Mouse (Mus musculus) MEL (cell line): ENCODE results near the gene Gal. TPM values are rescaled to one million over a fixed set of nuclear protein-coding genes. Genes with fewer than 3 reads are reported as not detected.

Experiments
- DNase-seq: peaks from one replicate; pipeline ENCODE4 v3.0.0; 2011; ENCODE audit warnings: low read depth, low spot score
- H3K27ac ChIP-seq: 2 replicates; pipeline ENCODE4 v1.5.1; 2012; ENCODE audit warnings: low read depth, mild to moderate bottlenecking, control low read depth, low read length, moderate library complexity; ENCODE audit not compliant: control insufficient read depth
- H3K27me3 ChIP-seq, 2 experiments: fragments of 150-350 bp in 1 of 2; sonication (generic) in 1 of 2; 2 replicates each; pipeline ENCODE4 v1.6.1; 2012; ENCODE audit warnings: low read length in 2 of 2, mild to moderate bottlenecking in 2 of 2, improper control_type of control experiment in 1 of 2, moderate library complexity in 1 of 2; ENCODE audit not compliant: insufficient read depth in 2 of 2, control insufficient read depth in 1 of 2
- H3K36me3 ChIP-seq, 2 experiments: 2 replicates each; pipeline ENCODE4 v1.6.1; 2012 to 2014; ENCODE audit warnings: low read length in 2 of 2, improper control_type of control experiment in 1 of 2, inconsistent platforms in 1 of 2, mild to moderate bottlenecking in 1 of 2; ENCODE audit not compliant: insufficient read depth in 2 of 2, control insufficient read depth in 1 of 2
- H3K4me1 ChIP-seq, 2 experiments: fragments of 150-350 bp in 1 of 2; sonication (generic) in 1 of 2; 2 replicates each; pipeline ENCODE4 v1.6.1; 2012; ENCODE audit warnings: low read length in 2 of 2, improper control_type of control experiment in 1 of 2, mild to moderate bottlenecking in 1 of 2; ENCODE audit not compliant: insufficient read depth in 2 of 2, control insufficient read depth in 1 of 2
- H3K4me3 ChIP-seq, 2 experiments: fragments of 150-350 bp in 1 of 2; sonication (generic) in 1 of 2; 2 replicates each; pipeline ENCODE4 v1.5.1; 2012; ENCODE audit warnings: low read depth in 2 of 2, low read length in 2 of 2, mild to moderate bottlenecking in 2 of 2, moderate library complexity in 2 of 2, control low read depth in 1 of 2, improper control_type of control experiment in 1 of 2; ENCODE audit not compliant: control insufficient read depth in 1 of 2, insufficient read depth in 1 of 2
- H3K79me2 ChIP-seq: 2 replicates; pipeline ENCODE4 v1.6.1; 2012; ENCODE audit warnings: mild to moderate bottlenecking, low read length, moderate library complexity; ENCODE audit not compliant: control insufficient read depth, poor library complexity, insufficient read depth
- H3K9ac ChIP-seq: 2 replicates; pipeline ENCODE4 v1.6.1; 2012; ENCODE audit warnings: low read depth, mild to moderate bottlenecking, control low read depth, low read length, moderate library complexity; ENCODE audit not compliant: control insufficient read depth, poor library complexity, severe bottlenecking
- H3K9me3 ChIP-seq: fragments of 150-350 bp; sonication (generic); replicated peaks from 2 replicates; pipeline ENCODE4 v1.6.1; 2012; ENCODE audit warnings: mild to moderate bottlenecking, low read length, improper control_type of control experiment, moderate library complexity; ENCODE audit not compliant: insufficient read depth
- CHD1 ChIP-seq: IDR thresholded peaks from 2 replicates; pipeline ENCODE4 v1.6.1; 2012; ENCODE audit warnings: low read depth, mild to moderate bottlenecking, inconsistent platforms, low read length, improper control_type of control experiment
- CHD2 ChIP-seq: IDR thresholded peaks from 2 replicates; pipeline ENCODE4 v1.6.1; 2011; ENCODE audit warnings: low read length, improper control_type of control experiment
- CTCF ChIP-seq, 3 experiments: IDR thresholded peaks in 2 of 3; conservative IDR thresholded peaks in 1 of 3; 2 replicates each; pipeline ENCODE4 v1.5.1; 2011 to 2012; ENCODE audit warnings: low read length in 3 of 3, low read depth in 2 of 3, mild to moderate bottlenecking in 2 of 3, improper control_type of control experiment in 1 of 3, inconsistent platforms in 1 of 3, mixed read lengths in 1 of 3, moderate library complexity in 1 of 3; ENCODE audit not compliant: control insufficient read depth in 1 of 3, insufficient read depth in 1 of 3, poor library complexity in 1 of 3, severe bottlenecking in 1 of 3
- E2F4 ChIP-seq: IDR thresholded peaks from 2 replicates; pipeline ENCODE4 v1.6.1; 2011; ENCODE audit warnings: low read depth, low read length, improper control_type of control experiment, borderline replicate concordance
- ELF1 ChIP-seq: IDR thresholded peaks from 2 replicates; pipeline ENCODE4 v1.6.1; 2014; ENCODE audit warnings: low read depth, mild to moderate bottlenecking, inconsistent platforms, low read length, improper control_type of control experiment, moderate library complexity
- EP300 ChIP-seq, 2 experiments: IDR thresholded peaks; 2 replicates each; pipeline ENCODE4 v1.6.1; 2011; ENCODE audit warnings: improper control_type of control experiment in 2 of 2, low read length in 2 of 2, low read depth in 1 of 2, mild to moderate bottlenecking in 1 of 2
- ETS1 ChIP-seq: IDR thresholded peaks from 2 replicates; pipeline ENCODE4 v1.6.1; 2012; ENCODE audit warnings: low read depth, mild to moderate bottlenecking, inconsistent platforms, low read length, improper control_type of control experiment, moderate library complexity
- GATA1 ChIP-seq: IDR thresholded peaks from 2 replicates; pipeline ENCODE4 v1.6.1; 2011; ENCODE audit warnings: low read depth, low read length, improper control_type of control experiment
- HCFC1 ChIP-seq: IDR thresholded peaks from 2 replicates; pipeline ENCODE4 v1.6.1; 2012; ENCODE audit warnings: low read depth, mild to moderate bottlenecking, inconsistent platforms, low read length, improper control_type of control experiment, moderate library complexity
- JUND ChIP-seq: IDR thresholded peaks from 2 replicates; pipeline ENCODE4 v1.6.1; 2011; ENCODE audit warnings: low read depth, mild to moderate bottlenecking, improper control_type of control experiment, low read length
- KAT2A ChIP-seq: conservative IDR thresholded peaks from 2 replicates; pipeline ENCODE4 v1.6.1; 2012; ENCODE audit warnings: low read depth, low read length, improper control_type of control experiment, inconsistent platforms
- MAZ ChIP-seq: IDR thresholded peaks from 2 replicates; pipeline ENCODE4 v1.6.1; 2012; ENCODE audit warnings: low read depth, mild to moderate bottlenecking, inconsistent platforms, low read length, improper control_type of control experiment
- MYB ChIP-seq: IDR thresholded peaks from 2 replicates; pipeline ENCODE4 v1.6.1; 2011; ENCODE audit warnings: mild to moderate bottlenecking, low read depth, low read length, improper control_type of control experiment
- MYC ChIP-seq: IDR thresholded peaks from 2 replicates; pipeline ENCODE4 v1.6.1; 2011; ENCODE audit warnings: low read depth, mild to moderate bottlenecking, low read length, improper control_type of control experiment, moderate library complexity
- NELFE ChIP-seq: IDR thresholded peaks from 2 replicates; pipeline ENCODE4 v1.6.1; 2011; ENCODE audit warnings: low read depth, low read length, improper control_type of control experiment
- POLR2A ChIP-seq, 2 experiments: IDR thresholded peaks; 2 replicates each; pipeline ENCODE4 v1.6.1; 2011 to 2012; ENCODE audit warnings: low read length in 2 of 2, mild to moderate bottlenecking in 2 of 2, control low read depth in 1 of 2, improper control_type of control experiment in 1 of 2, low read depth in 1 of 2, moderate library complexity in 1 of 2; ENCODE audit not compliant: control insufficient read depth in 1 of 2, insufficient read depth in 1 of 2, poor library complexity in 1 of 2
- RCOR1 ChIP-seq: IDR thresholded peaks from 2 replicates; pipeline ENCODE4 v1.6.1; 2012; ENCODE audit warnings: low read depth, mild to moderate bottlenecking, inconsistent platforms, low read length, improper control_type of control experiment
- SMC3 ChIP-seq: IDR thresholded peaks from 2 replicates; pipeline ENCODE4 v1.6.1; 2011; ENCODE audit warnings: low read depth, low read length, improper control_type of control experiment
- TAL1 ChIP-seq: IDR thresholded peaks from 2 replicates; pipeline ENCODE4 v1.6.1; 2012; ENCODE audit warnings: mild to moderate bottlenecking, inconsistent platforms, low read length, moderate library complexity, mixed read lengths
- TBP ChIP-seq: IDR thresholded peaks from 2 replicates; pipeline ENCODE4 v1.8.0; 2011; ENCODE audit warnings: low read depth, low read length, improper control_type of control experiment
- UBTF ChIP-seq: IDR thresholded peaks from 2 replicates; pipeline ENCODE4 v1.6.1; 2012; ENCODE audit warnings: low read depth, mild to moderate bottlenecking, inconsistent platforms, low read length, improper control_type of control experiment, moderate library complexity, borderline replicate concordance; ENCODE audit not compliant: insufficient read depth
- USF1 ChIP-seq: IDR thresholded peaks from 2 replicates; pipeline ENCODE4 v1.6.1; 2014; ENCODE audit warnings: low read depth, mild to moderate bottlenecking, inconsistent platforms, low read length, improper control_type of control experiment, moderate library complexity
- USF2 ChIP-seq, 2 experiments: IDR thresholded peaks; 2 replicates each; pipeline ENCODE4 v1.6.1; 2011 to 2012; ENCODE audit warnings: improper control_type of control experiment in 2 of 2, low read length in 2 of 2, borderline replicate concordance in 1 of 2, inconsistent platforms in 1 of 2, low read depth in 1 of 2, mild to moderate bottlenecking in 1 of 2; ENCODE audit not compliant: insufficient read depth in 1 of 2
- ZC3H11A ChIP-seq: IDR thresholded peaks from 2 replicates; pipeline ENCODE4 v1.6.1; 2012; ENCODE audit warnings: low read depth, mild to moderate bottlenecking, inconsistent platforms, low read length, improper control_type of control experiment
- ZKSCAN1 ChIP-seq: IDR thresholded peaks from 2 replicates; pipeline ENCODE4 v1.6.1; 2012; ENCODE audit warnings: low read depth, mild to moderate bottlenecking, inconsistent platforms, low read length, improper control_type of control experiment, moderate library complexity
- polyA plus RNA-seq, 2 experiments: library from polyadenylated mRNA; stranded (reverse) in 1 of 2; unstranded in 1 of 2; fragments of >175 nt in 1 of 2; fragments of >200 nt in 1 of 2; gene quantifications; 2 replicates each; pipeline versions ENCODE4 v1.2.1 to v1.2.4; 2012; ENCODE audit warnings: low replicate concordance in 2 of 2, low read depth in 1 of 2; ENCODE audit not compliant: insufficient read length in 2 of 2, insufficient read depth in 1 of 2, missing spikeins in 1 of 2
- total RNA-seq: library from RNA; depleted of rRNA; stranded (reverse); fragments of 300-350 nt; gene quantifications from 2 replicates; pipeline ENCODE4 v1.2.3, GENCODE M21; 2012

Gene Gal
- total and polyA plus RNA-seq, 3 experiments, result not detected

DNA sequence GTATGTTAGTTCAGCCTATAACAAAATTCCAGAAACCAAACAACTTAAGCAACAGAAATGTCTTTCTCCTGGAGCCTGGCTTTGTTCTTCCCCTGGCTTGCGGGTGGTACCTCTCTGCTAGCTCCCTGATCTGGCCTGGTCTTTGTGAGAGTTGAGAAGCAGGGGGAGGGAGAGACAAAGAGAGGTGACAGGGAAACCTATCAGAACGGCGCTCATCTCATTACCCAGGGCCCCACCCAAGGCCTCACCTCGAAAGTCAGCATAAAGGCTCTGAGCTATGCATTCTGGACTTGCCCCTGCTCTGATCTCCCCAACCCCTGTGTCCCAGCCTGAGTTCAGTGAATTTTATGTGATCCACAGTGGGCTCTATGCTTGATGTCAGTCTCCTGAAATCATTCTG, 20.3 kb upstream of the Gal start:
- H3K4me1 ChIP-seq, result no peaks in the 10 kb centered on the region
- no peak overlapping the region for H3K4me3 ChIP-seq
- H3K27ac ChIP-seq, result no peak overlapping the region
- TF ChIP-seq SMC3 (no peak), ZC3H11A (no peak), CHD2 (no peak), ETS1 (no peak), RCOR1 (no peak), GATA1 (no peak), E2F4 (no peak), MYC (no peak), CHD1 (no peak), USF2 (IDR thresholded peaks at IDR 0.05; ENCODE audit: borderline replicate concordance in 1 of 2, insufficient read depth in 1 of 2, low read depth in 1 of 2, low read length in 2 of 2) (no peak), USF1 (no peak), JUND (no peak), HCFC1 (no peak), MYB (no peak), CTCF (IDR thresholded peaks at IDR 0.05 in 2 of 3, conservative IDR thresholded peaks at IDR 0.05 in 1 of 3; ENCODE audit: control insufficient read depth in 1 of 3, insufficient read depth in 1 of 3, low read depth in 2 of 3, low read length in 3 of 3, poor library complexity in 1 of 3, severe bottlenecking in 1 of 3) (no peak), TBP (no peak)
- no peaks in the 10 kb centered on the region for H3K27me3 ChIP-seq
- no peaks in the 10 kb centered on the region for H3K9me3 ChIP-seq
- no peaks in the 10 kb centered on the region for H3K36me3 ChIP-seq
- no peak overlapping the region for H3K9ac ChIP-seq
- H3K79me2 ChIP-seq, result no peaks in the 10 kb centered on the region
- DNase-seq, result no peak

- DNase-seq, result no peak
- H3K36me3 ChIP-seq, result no peaks in the 10 kb centered on the region
- H3K9ac ChIP-seq, result no peak overlapping the region
- no peak for TF ChIP-seq MYB
- TF ChIP-seq MAZ, result no peak
- TF ChIP-seq CHD1, result no peak
- no peak for TF ChIP-seq UBTF
- TF ChIP-seq POLR2A (IDR thresholded peaks at IDR 0.05; ENCODE audit: control insufficient read depth in 1 of 2, insufficient read depth in 1 of 2, low read depth in 1 of 2, low read length in 2 of 2, poor library complexity in 1 of 2), result no peak
- no peak for TF ChIP-seq NELFE
- no peak for TF ChIP-seq ETS1
- no peak for TF ChIP-seq ZC3H11A
- no peak for TF ChIP-seq TAL1
- no peak for TF ChIP-seq TBP
- no peak for TF ChIP-seq E2F4
- no peak for TF ChIP-seq EP300 (IDR thresholded peaks at IDR 0.05; ENCODE audit: low read depth in 1 of 2, low read length in 2 of 2)
- no peak for TF ChIP-seq ZKSCAN1
- no peak for TF ChIP-seq RCOR1
- no peak for TF ChIP-seq USF2 (IDR thresholded peaks at IDR 0.05; ENCODE audit: borderline replicate concordance in 1 of 2, insufficient read depth in 1 of 2, low read depth in 1 of 2, low read length in 2 of 2)
- no peak for TF ChIP-seq ELF1
- no peak for TF ChIP-seq KAT2A
- H3K79me2 ChIP-seq, result no peaks in the 10 kb centered on the region
- H3K27ac ChIP-seq, result no peak overlapping the region
- H3K4me1 ChIP-seq, result no peaks in the 10 kb centered on the region
- no peak overlapping the region for H3K4me3 ChIP-seq
- no peaks in the 10 kb centered on the region for H3K9me3 ChIP-seq
- H3K27me3 ChIP-seq, result no peaks in the 10 kb centered on the region
Measured at GRCm38 (mm10) chr19:3434124-3434523, 19.8 kb upstream of the Gal start.
